Mouse (Mus musculus): ENCODE results near the gene Cap1.
"Not testable (repeated sequence)": the region's sequence is repeated elsewhere in the genome, so short reads cannot be mapped to it uniquely, and the experiment has no call there.

Gene Cap1

DNA sequence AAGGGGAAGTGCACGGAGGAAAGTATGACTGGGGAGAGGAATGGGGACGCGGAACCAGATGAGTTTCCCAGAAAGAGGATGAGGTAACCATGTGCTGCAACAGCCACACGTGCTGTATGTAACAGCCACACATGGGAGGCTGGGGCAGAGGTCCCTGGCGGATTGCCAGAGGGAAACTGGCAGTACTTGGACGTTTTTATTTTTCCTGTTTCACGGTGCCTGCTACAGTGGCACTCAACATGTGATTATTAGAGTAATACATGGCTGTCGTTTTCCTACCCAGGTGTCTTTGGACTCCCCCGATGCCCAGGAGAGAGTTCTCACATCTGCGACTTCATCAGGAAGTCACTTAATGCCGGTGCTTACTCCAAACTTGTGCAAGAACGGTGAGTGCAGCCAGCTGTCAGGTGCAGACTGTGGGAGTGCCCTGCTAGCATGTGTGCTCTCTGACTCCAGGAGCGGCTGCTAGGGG, 37.7 kb downstream of the Cap1 start:
- in situ Hi-C loops (cut with MboI, MseI): loop anchor here in 1 of 2 experiments (25.0 kb wide), 1 partner anchor 1839 kb away; the partner anchor contains the start of gene Utp11

DNA sequence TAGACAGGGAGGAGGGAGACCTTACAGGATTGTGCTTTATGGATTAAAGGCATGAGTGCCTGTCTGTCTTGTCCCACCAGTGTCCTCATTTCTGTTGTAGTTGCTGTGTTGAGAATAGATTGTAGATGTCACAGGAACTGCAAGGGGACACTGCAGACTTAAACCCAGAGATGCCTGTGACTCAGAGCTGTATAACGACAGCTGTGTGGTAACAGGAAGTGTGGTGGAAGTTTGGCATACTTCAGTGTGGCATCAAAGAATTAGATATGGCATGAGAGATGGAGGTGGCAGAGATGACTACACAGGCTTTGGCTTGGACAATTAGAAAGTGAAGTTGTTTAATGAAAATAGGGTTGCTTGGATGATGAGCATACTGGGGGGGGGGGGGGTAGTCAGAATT, 47.4 kb downstream of the Cap1 start:
- in situ Hi-C loops (cut with MboI, MseI): loop anchor here in 1 of 2 experiments (25.0 kb wide), 1 partner anchor 1849 kb away; the partner anchor contains the start of gene Utp11

DNA sequence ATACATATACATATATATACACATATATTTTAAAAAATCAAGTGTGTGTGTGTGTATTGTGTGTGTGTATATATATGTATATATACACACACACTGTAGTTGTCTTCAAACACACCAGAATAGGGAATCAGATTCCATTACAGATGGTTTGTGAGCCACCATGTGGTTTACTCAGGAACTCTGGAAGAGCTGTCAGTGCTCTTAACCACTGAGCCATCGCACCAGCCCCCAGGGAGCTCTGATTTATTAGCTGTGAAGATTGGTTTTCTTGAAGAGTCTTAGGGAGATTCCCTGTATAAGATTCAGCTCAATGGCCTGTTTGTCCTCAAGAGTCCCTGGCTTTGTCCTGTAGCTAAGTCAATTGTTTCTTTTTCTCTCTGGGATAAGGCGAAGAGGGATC, 47.9 kb downstream of the Cap1 start:
- in situ Hi-C loops (cut with MboI, MseI): loop anchor here in 1 of 2 experiments (25.0 kb wide), 1 partner anchor 1849 kb away; the partner anchor contains the start of gene Utp11

DNA sequence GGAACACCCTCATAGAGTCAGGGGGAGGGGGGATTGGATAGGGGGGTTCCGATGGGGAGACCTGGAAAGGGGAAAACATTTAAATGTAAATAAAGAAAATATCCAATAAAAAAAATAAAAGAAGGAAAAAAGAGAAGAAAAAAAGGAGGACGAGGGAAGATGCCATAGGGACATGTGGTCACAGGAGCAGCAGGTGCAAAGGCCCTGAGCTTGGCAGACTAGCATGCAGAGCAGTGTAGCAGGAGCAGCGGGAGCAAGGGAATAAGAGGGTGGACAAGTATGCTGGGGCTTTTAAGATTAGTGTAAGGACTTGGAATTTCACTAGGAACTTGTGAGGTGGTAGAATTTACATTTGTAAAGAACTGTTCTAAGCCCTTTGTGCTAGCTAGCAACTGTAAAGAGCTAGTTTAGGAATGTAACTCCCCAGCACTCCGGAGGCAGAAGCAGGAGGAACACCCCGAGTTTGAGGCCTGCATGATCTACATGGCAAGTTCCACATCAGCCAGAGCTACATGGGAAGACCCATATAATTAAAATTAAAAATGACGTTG, 48.6 kb downstream of the Cap1 start:
- in situ Hi-C loops (cut with MboI, MseI): loop anchor here in 1 of 2 experiments (25.0 kb wide), 1 partner anchor 1850 kb away; the partner anchor contains the start of gene Utp11

DNA sequence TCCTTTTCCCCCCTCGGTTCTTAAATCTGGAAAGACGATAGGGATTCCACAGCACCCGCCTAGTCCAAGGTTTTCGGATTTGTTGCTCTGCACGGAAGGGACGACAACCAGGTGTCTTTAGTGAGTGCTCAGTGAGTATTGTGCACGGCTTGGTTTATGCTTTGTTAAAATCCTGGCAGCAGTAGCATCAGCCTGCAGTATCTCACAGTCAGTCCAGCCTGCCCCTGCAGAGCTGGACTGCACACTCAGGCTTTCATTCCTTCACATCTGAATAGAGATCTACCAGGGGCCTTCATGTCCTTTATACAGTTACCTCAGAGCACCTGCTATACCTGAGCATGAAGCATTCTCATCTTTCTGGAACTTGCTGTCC, 49.5 kb downstream of the Cap1 start:
- in situ Hi-C loops (cut with MboI, MseI): loop anchor here in 1 of 2 experiments (25.0 kb wide), 1 partner anchor 1851 kb away; the partner anchor contains the start of gene Utp11

DNA sequence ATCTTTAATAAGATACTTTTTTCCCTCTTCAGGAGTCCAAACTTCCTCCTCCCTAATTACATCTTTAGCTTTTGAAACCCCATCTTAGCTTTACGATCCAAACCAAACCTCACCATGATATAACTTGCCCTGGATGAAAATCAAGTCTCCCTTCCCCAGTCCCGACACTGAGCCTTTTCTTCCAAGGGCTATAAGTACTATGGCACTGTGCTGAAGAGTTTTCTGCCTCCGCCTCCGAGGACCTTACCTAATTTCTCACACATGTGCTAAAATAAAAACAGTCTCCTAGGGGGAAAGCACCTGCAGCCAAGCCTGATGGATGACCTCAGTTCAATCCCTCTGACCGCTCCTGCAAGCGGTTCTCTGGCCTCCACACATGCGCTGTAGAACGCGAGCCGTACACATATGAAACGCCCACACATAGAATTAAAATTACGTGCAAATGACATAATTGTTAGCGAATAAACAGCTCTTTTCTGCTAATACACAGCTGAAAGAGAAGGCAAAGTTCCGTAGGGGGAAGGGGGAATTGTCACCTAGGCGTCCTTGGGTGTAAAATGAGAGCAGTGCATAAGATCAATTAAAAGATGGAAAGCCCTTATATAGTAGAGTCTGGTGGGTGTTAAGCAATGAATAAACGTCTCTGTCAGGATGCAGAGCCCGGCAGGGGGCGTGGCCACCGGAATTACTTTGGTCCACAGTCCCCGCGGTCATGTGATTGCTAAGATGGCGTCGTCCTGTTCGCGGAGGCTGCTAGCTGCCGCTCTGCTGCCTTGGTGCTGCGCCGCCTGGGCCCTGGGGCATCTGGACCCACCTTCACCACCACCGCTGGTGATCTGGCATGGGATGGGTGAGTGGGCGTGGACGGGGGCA, 50.1 kb downstream of the Cap1 start, which contains the start of gene Ppt1:
Gene Ppt1, plus strand, starts transcription at position 713 of the 873 bp plus-strand sequence.
- in situ Hi-C loops (cut with MboI, MseI): loop anchor here in 1 of 2 experiments (25.0 kb wide), 1 partner anchor 1852 kb away; the partner anchor contains the start of gene Utp11

DNA sequence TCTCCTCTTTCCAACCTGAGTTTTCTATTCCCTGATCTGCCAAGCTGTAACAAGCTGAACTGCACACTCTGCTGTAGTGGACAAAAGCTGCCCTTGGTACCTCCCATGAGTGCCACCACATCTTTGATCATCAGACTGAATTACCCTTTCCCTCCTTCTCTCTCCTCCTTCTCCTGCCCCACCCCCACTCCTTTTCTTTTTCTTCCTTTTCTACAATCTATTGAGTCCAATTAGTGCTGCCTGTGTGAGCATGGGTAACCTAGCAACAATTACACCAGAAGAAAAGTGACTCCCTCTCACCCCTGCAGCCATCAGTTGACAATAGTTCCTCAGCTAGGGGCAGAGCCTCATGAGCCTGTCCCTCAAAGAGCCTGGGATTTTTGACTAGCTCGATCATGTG, 54.0 kb downstream of the Cap1 start:
- in situ Hi-C loops (cut with MboI, MseI): loop anchor here in 1 of 2 experiments (25.0 kb wide), 1 partner anchor 1855 kb away; the partner anchor contains the start of gene Utp11

DNA sequence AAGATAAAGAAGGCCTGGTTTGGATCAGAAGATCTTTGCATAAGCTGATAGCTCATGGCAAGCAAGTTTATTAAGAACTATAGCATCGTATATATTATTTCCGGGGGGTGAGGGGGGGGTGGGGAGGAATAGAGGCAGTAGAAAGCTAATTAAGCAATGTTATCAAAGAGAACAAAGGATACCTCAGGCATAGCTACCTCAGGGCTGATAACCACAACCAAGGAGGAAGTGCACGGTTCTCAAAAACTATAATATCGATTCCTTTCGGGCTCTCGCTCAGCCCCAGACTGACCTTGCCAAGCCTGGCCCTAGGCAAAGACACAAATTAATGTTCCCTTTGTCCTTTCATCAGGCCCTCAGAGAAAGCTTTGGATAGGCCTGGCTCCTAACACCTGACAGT, 56.5 kb downstream of the Cap1 start:
- in situ Hi-C loops (cut with MboI, MseI): loop anchor here in 1 of 2 experiments (25.0 kb wide), 1 partner anchor 1858 kb away; the partner anchor contains the start of gene Utp11

DNA sequence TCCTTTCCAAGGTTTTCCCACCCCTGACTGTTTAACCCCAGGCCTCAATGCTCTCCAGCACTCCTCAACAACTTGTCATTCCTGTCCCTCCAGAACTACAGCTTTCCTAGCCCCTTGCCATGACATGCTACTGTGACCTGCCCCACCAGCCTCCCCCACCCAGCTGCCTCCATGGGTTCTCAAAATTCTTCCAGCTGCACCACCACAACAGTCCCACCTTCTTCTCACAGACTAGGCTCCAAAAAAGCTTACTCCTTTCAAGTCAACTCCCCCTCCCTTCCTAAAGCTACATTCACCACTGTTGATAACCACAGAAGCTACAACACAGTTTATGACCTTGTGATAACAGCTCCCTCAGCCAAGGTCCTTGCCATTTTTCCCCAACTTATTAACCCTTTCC, 58.2 kb downstream of the Cap1 start:
- in situ Hi-C loops (cut with MboI, MseI): loop anchor here in 1 of 2 experiments (25.0 kb wide), 1 partner anchor 1860 kb away; the partner anchor contains the start of gene Utp11

DNA sequence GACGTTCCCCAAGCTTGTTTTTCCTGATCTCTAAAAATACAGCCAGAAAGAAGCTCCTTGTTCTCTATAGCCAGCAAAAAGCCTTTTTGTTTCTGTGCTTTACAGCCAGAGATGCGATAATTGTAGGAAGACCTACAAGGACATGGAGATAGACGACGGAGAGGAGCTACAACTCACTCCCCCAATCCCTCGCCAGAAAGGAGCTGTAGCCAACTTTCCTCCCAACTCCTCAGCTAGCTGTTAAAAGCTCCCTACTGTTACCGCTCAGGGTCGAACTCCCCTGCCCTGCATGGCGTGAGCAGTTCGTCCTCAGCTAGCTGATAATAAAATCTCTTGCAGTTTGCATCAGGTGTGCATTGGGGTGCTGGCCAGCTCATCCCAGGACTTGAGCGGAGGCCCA, 64.9 kb downstream of the Cap1 start:
- in situ Hi-C loops (cut with MboI, MseI): not testable (repeated sequence)

DNA sequence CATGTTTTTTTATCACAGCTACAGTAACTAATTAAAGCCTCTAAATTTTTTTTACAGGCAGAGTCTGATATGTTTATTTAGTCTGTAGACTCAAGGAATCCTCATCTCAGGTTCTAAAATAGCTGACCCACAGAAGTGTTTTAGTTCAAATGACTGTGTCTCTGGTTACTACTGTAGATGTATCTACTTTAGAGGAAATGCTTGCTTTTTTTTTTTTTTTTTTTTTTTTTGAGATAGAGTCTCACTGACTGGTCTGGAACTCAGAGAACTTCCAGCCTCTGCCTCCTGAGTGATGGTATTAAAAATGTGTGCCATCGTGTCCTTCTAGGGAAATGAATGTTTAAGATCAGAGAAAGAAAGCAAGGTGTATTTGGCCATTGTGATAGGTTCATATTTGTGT, 69.7 kb downstream of the Cap1 start:
- in situ Hi-C loops (cut with MboI, MseI): loop anchor here in 1 of 2 experiments (10.0 kb wide), 1 partner anchor 269 kb away; no protein-coding TSS in a partner anchor

DNA sequence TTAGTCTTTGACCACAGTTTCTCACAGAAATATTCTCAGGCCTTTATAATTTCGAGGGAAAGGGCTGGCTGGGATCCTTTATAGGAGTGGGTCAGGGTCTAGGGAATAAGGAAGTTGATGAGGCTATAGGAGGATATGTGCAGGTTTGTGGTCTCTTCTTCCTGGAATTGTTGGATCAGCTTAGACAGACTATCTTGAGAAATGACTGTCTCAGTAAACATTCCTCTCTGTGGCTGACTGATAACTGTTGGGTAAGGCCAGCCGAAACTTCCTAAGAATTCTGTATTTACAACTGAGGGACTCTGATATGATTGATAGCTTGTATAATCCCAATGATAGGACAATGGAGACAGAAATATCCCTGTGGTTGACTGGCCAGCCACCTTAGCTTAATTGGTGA, 74.0 kb downstream of the Cap1 start:
- in situ Hi-C loops (cut with MboI, MseI): loop anchor here (5.0 to 10.0 kb wide), 2 partner anchors 270 to 273 kb away; no protein-coding TSS in a partner anchor

DNA sequence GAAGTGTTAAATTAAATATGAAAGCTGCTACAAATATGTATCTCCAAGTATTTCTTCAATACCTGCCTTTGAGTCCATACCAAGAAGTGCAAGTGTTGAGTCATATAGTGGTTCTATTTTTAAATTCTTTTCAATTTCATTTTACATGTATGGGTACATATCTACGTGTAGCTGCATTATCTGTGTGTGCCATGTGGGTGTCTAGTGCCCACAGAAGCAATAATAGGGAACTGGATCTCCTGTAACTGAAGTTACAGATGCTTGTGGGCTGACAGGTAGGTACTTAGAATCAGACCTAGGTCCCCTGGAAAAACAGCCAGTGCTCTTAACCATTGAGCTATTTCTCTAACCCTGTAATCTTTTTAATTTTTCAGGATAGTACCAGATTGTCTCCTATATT, 74.7 kb downstream of the Cap1 start:
- in situ Hi-C loops (cut with MboI, MseI): loop anchor here (5.0 to 10.0 kb wide), 2 partner anchors 271 to 274 kb away; no protein-coding TSS in a partner anchor
